Mouse (Mus musculus): ENCODE measurements around the gene Ccr2. TPM values are rescaled to one million over a fixed set of nuclear protein-coding genes. Genes with fewer than 3 reads are reported as not detected.
"Not testable (repeated sequence)": the region's sequence is repeated elsewhere in the genome, so short reads cannot be mapped to it uniquely, and the experiment has no call there.

The Ccr2 gene
- polyA plus RNA-seq, 1 experiment from 2014 or later: 0.34 TPM

DNA sequence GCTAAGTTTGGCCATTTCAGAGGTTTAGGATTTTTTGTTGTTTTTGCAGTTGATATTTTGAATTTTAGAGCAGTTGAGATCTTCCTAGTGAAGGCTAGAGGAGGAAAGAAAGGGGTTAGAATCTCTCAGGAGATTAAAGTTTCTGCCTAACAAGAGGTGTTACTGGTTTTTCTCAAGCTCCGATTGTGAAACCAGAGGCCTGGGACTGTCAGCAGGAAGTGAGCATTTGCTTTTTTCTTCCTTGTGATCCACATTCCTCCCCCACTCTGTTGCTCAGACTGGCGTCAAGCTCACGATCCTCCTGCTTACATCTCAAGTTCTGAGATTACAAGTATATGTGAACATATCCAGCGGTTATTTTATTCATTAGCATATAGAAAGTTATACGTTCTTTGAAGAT, 24.6 kb downstream of the Ccr2 start:
- Histone ChIP-seq H3K4me2 (replicated peaks) (no peak overlapping the region), H3K27ac (replicated peaks) (no peak overlapping the region), H3K36me3 (no peaks in the 10 kb centered on the region), H3K4me1 (no peaks in the 10 kb centered on the region), H3K4me3 (no peak overlapping the region), H3K9ac (replicated peaks) (no peak overlapping the region), H3K9me3 (no peaks in the 10 kb centered on the region), H3K27me3 (no peaks in the 10 kb centered on the region)
- 52% methylated on average over 5 of the region's 5 CpGs for WGBS
- ATAC-seq (ENCODE audit: low FRiP score, low read depth): no peak

DNA sequence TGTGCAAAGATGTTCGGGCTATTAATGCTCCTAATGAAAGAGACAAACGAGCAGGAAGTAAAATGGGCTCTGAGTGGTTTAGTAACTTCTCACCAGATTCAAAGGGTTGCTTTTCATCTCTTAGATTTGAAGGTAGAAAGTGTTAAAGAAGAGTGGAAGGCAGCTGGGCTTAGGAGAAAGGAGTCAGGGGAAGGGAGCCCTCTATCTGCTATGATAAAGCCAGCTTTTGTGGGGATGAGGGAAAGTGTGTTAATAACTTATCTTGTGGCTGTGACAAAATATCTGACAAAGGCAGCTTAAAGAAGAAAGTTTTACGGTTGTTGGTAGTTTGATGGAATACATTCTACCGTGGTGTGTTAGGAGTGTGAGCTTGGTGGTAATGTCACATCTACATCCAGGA, 25.7 kb downstream of the Ccr2 start:
- ATAC-seq (ENCODE audit: low FRiP score, low read depth): no peak
- WGBS: 66% methylated on average over 4 of the region's 4 CpGs
- H3K4me2 ChIP-seq (replicated peaks): no peak overlapping the region
- H3K27ac ChIP-seq (replicated peaks): no peak overlapping the region
- no peaks in the 10 kb centered on the region for H3K36me3 ChIP-seq
- no peaks in the 10 kb centered on the region for H3K4me1 ChIP-seq
- H3K9ac ChIP-seq (replicated peaks): no peak overlapping the region
- no peaks in the 10 kb centered on the region for H3K9me3 ChIP-seq
- H3K27me3 ChIP-seq: no peaks in the 10 kb centered on the region
- no peak overlapping the region for H3K4me3 ChIP-seq

- 0% methylated on average over 1 of the region's 1 CpGs for WGBS
- H3K27ac ChIP-seq (replicated peaks): no peak overlapping the region
- H3K36me3 ChIP-seq: no peaks in the 10 kb centered on the region
- H3K4me3 ChIP-seq: no peak overlapping the region
- no peak; the same call in 1 of the 2 replicates for ATAC-seq (ENCODE audit: low FRiP score, low read depth)
- no peaks in the 10 kb centered on the region for H3K27me3 ChIP-seq
- H3K9me3 ChIP-seq: no peaks in the 10 kb centered on the region
- no peak overlapping the region for H3K4me2 ChIP-seq (replicated peaks)
- H3K4me1 ChIP-seq: no peaks in the 10 kb centered on the region
- H3K9ac ChIP-seq (replicated peaks): no peak overlapping the region
Measured at GRCm38 (mm10) chr9:124128379-124128778, 26.6 kb downstream of the Ccr2 start.

GRCm38 (mm10) chr9:124132899-124133298, 31.1 kb downstream of the Ccr2 start:
- not testable (repeated sequence) for H3K27me3 ChIP-seq; H3K9me3 ChIP-seq; H3K4me2 ChIP-seq (replicated peaks); H3K4me3 ChIP-seq; H3K9ac ChIP-seq (replicated peaks); ATAC-seq (ENCODE audit: low FRiP score, low read depth); H3K4me1 ChIP-seq; H3K27ac ChIP-seq (replicated peaks); H3K36me3 ChIP-seq
- 80% methylated on average over 2 of the region's 2 CpGs for WGBS

DNA sequence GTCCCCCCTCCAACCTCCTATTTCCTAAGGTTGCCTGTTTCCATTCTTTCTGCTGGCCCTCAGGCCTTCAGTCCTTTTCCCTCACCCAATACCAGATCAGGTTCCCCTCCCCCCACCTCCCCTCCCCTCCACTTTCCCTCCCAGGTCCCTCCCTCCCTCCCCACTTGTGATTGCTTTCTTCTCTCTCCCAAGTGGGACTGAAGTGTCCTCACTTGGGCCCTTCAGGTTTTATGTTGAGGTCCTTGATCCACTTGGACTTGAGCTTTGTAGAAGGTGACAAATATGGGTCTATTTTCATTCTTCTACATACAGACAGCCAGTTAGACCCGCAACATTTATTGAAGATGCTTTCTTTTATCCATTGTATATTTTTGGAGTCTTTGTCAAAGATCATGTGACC, 33.2 kb downstream of the Ccr2 start:
- not testable (repeated sequence) for H3K4me3 ChIP-seq; H3K4me1 ChIP-seq; H3K27me3 ChIP-seq; H3K36me3 ChIP-seq; H3K9ac ChIP-seq (replicated peaks); H3K4me2 ChIP-seq (replicated peaks); ATAC-seq (ENCODE audit: low FRiP score, low read depth); H3K9me3 ChIP-seq; H3K27ac ChIP-seq (replicated peaks)
- WGBS: 87% methylated on average over 1 of the region's 1 CpGs

- no peaks in the 10 kb centered on the region for H3K9me3 ChIP-seq
- H3K36me3 ChIP-seq: no peaks in the 10 kb centered on the region
- no peaks in the 10 kb centered on the region for H3K27me3 ChIP-seq
- H3K9ac ChIP-seq (replicated peaks): no peak overlapping the region
- no peaks in the 10 kb centered on the region for H3K4me1 ChIP-seq
- WGBS: 82% methylated on average over 11 of the region's 11 CpGs
- no peak overlapping the region for H3K4me2 ChIP-seq (replicated peaks)
- no peak overlapping the region for H3K4me3 ChIP-seq
- H3K27ac ChIP-seq (replicated peaks): no peak overlapping the region
- no peak for ATAC-seq (ENCODE audit: low FRiP score, low read depth)
Measured at GRCm38 (mm10) chr9:124137619-124138018, 35.9 kb downstream of the Ccr2 start.

GRCm38 (mm10) chr9:124138055-124138775, 36.5 kb downstream of the Ccr2 start:
- H3K9me3 ChIP-seq: no peaks in the 10 kb centered on the region
- no peaks in the 10 kb centered on the region for H3K4me1 ChIP-seq
- H3K27me3 ChIP-seq: no peaks in the 10 kb centered on the region
- no peak overlapping the region for H3K4me3 ChIP-seq
- 57% methylated on average over 4 of the region's 4 CpGs for WGBS
- ATAC-seq (ENCODE audit: low FRiP score, low read depth): no peak
- no peak overlapping the region for H3K4me2 ChIP-seq (replicated peaks)
- no peak overlapping the region for H3K27ac ChIP-seq (replicated peaks)
- no peak overlapping the region for H3K9ac ChIP-seq (replicated peaks)
- H3K36me3 ChIP-seq: no peaks in the 10 kb centered on the region

DNA sequence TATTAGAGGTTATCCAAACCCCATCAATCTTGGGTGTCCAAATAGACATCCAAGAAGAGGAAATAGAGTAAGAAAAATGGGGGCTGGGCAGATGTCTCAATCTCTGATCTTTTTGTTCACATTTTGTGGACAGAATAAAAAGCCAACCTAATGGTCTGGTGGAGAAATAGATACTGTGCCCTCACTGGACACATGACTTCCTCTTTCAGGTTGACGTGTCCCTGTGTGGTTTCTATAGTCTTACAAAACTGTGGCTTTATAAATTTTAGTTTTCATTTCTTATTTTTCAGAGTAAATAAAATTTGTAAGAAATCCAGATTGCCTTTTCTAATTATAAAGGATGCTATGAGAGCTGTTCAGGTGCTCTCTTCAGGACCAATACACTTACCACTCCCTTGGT, 41.9 kb downstream of the Ccr2 start:
- ATAC-seq (ENCODE audit: low FRiP score, low read depth): no peak
- Histone ChIP-seq H3K4me3 (no peak overlapping the region), H3K9ac (replicated peaks) (no peak overlapping the region), H3K4me2 (replicated peaks) (no peak overlapping the region), H3K27ac (replicated peaks) (no peak overlapping the region), H3K4me1 (no peaks in the 10 kb centered on the region), H3K27me3 (no peaks in the 10 kb centered on the region), H3K9me3 (no peaks in the 10 kb centered on the region), H3K36me3 (no peaks in the 10 kb centered on the region)
- 90% methylated on average over 1 of the region's 1 CpGs for WGBS

DNA sequence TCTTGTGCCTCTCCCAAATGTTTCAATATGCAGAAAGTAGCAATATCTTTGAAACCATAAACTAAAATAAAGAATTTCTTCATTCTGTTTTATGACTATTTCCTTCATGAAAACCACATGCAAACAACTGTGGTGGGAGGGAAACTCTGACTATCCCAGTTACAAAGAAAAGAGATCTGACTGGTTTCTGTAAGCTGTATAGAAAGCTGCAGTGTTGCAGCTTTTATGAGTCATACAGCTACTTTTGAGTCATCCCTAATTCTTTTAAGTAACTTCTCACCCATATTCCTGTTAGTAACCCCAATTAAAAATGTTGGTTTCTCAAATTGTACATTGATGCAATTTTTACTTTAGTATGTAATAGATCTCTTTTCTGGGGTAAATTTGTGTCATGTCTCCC, 44.6 kb downstream of the Ccr2 start:
- no peak for ATAC-seq (ENCODE audit: low FRiP score, low read depth)
- Histone ChIP-seq H3K9me3 (no peaks in the 10 kb centered on the region), H3K4me3 (no peak overlapping the region), H3K4me2 (replicated peaks) (no peak overlapping the region), H3K27ac (replicated peaks) (no peak overlapping the region), H3K4me1 (no peaks in the 10 kb centered on the region), H3K9ac (replicated peaks) (no peak overlapping the region), H3K27me3 (no peaks in the 10 kb centered on the region), H3K36me3 (no peaks in the 10 kb centered on the region)

Other genes starting within 250 kb of the Ccr2 start
- gene Xcr1, start 239.9 kb upstream of the Ccr2 start, polyA plus RNA-seq (2016; fragmentation: Nextera tagmentation; extraction: Ambion mirVana): not detected in 2 replicates
- 0.72 and 1.6 TPM in 2 replicates for gene Ccr1, start 133.3 kb upstream of the Ccr2 start, polyA plus RNA-seq (2016; fragmentation: Nextera tagmentation; extraction: Ambion mirVana)
- gene Ccr1l1, start 123.5 kb upstream of the Ccr2 start, polyA plus RNA-seq (2016; fragmentation: Nextera tagmentation; extraction: Ambion mirVana): not detected in 2 replicates
- gene Ccr3, start 80.0 kb upstream of the Ccr2 start, polyA plus RNA-seq (2016; fragmentation: Nextera tagmentation; extraction: Ambion mirVana): 0.06 and 0.13 TPM in 2 replicates
- gene Ccr5, start 19.6 kb downstream of the Ccr2 start, polyA plus RNA-seq (2016; fragmentation: Nextera tagmentation; extraction: Ambion mirVana): 0.34 and 0.55 TPM in 2 replicates
- 10.0 TPM in 2 replicates for gene 2010315B03Rik, start 210.7 kb downstream of the Ccr2 start, polyA plus RNA-seq (2016; fragmentation: Nextera tagmentation; extraction: Ambion mirVana)